Mouse (Mus musculus) kidney, embryonic 16.5 days (tissue): Measurements from ENCODE around the gene Kdsr. TPM values are rescaled to one million over a fixed set of nuclear protein-coding genes. Genes with fewer than 3 reads are reported as not detected.

Experiments used
- ATAC-seq: fragments of 200-750 bp; cut with Nextera tagmentation; 2 replicates; pipeline ENCODE4 v1.8.0; 2017; ENCODE audit warnings: moderate TSS enrichment; ENCODE audit not compliant: low FRiP score, low TSS enrichment
- H3K27ac ChIP-seq: fragments of 300-500 bp; sonication (generic); 2 replicates; pipeline ENCODE4 v1.5.1; 2014; ENCODE audit warnings: low read length
- H3K27me3 ChIP-seq: fragments of 300-500 bp; sonication (generic); 2 replicates; pipeline ENCODE4 v1.6.1; 2014; ENCODE audit warnings: low read length, control low read depth, mixed read lengths; ENCODE audit not compliant: insufficient read depth
- H3K36me3 ChIP-seq: fragments of 300-500 bp; sonication (generic); 2 replicates; pipeline ENCODE4 v1.6.1; 2014; ENCODE audit warnings: low read length, control low read depth, mixed read lengths; ENCODE audit not compliant: insufficient read depth
- H3K4me1 ChIP-seq: fragments of 300-500 bp; sonication (generic); 2 replicates; pipeline ENCODE4 v1.6.1; 2014; ENCODE audit warnings: low read length, control low read depth, mixed read lengths; ENCODE audit not compliant: insufficient read depth
- H3K4me2 ChIP-seq: fragments of 300-500 bp; sonication (generic); replicated peaks from 2 replicates; pipeline ENCODE4 v1.6.1; 2014; ENCODE audit warnings: low read depth, low read length
- H3K4me3 ChIP-seq: fragments of 300-500 bp; sonication (generic); 2 replicates; pipeline ENCODE4 v1.5.1; 2014; ENCODE audit warnings: mild to moderate bottlenecking, low read length
- H3K9ac ChIP-seq: fragments of 300-500 bp; sonication (generic); replicated peaks from 2 replicates; pipeline ENCODE4 v1.6.1; 2014; ENCODE audit warnings: low read length
- H3K9me3 ChIP-seq: fragments of 300-500 bp; sonication (generic); 2 replicates; pipeline ENCODE4 v1.6.1; 2016; ENCODE audit warnings: low read length, control low read depth
- WGBS: fragments of 180-500 bp; shearing (Covaris S2); extraction: QIAGEN DNeasy Blood & Tissue Kit; methylation state at CpG from one replicate; pipeline ENCODE4 v1.1.7; 2014; 5-methylcytosine and 5-hydroxymethylcytosine counted together
- polyA plus RNA-seq: library from polyadenylated mRNA; unstranded; fragments of >200 nt; fragmentation: Nextera tagmentation; extraction: Ambion mirVana; gene quantifications from 2 replicates; pipeline ENCODE4 v1.2.1, GENCODE M21; 2015

Kdsr gene
- polyA plus RNA-seq, 1 experiment from 2014 or later: 14.7 TPM

DNA sequence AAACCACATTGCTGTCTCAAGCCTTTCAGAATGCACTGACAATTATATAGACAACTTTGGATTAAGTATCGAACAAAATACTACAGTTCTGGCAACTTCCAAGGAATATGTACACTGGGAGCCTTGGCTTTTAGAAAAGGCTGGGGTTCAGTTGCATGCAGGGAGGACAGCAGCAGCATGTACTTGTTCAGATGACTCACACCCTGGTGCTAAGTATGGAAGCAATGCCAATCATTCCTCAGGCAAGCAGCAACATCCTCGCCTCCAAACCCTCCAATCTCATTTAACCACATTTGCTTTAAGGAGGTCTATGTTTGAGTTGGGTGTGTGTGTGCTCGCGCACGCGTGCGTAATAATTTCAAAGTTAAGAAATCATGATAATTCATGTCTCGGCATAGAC lies 6.2 kb upstream of the Kdsr start:
- Histone ChIP-seq H3K27me3 (no peaks in the 10 kb centered on the region), H3K36me3 (peaks cover 37% of the 10 kb centered on the region), H3K27ac (no peak overlapping the region), H3K9me3 (no peaks in the 10 kb centered on the region), H3K9ac (no peak overlapping the region), H3K4me3 (no peak overlapping the region), H3K4me2 (no peak overlapping the region), H3K4me1 (0 out of 2 replicates have a peak, but pooled peaks cover 3% of the 10 kb centered on the region)
- ATAC-seq: no peak
- 96% methylated on average over 8 of the region's 8 CpGs for WGBS

DNA sequence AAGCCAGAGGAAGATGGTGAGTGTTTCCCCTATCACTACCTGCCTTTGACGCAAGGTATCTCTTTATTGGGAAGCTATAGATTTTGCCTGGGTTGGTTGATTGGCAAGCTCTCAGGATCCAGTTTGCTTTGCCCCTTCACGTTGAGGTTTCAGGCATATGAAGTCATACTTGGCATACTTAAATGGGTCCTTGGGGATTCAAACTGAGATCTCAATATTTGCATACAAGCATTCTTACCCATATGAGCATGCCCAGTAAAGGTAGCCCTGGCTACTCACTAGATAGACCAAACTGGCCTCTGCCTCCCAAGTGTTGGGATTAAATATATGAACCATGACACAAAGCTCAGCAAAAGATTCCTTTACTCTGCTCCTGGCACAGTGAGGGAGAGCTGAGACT lies 5.3 kb upstream of the Kdsr start:
- no peak for ATAC-seq
- WGBS: 89% methylated on average over 2 of the region's 2 CpGs
- no peaks in the 10 kb centered on the region for H3K9me3 ChIP-seq
- no peaks in the 10 kb centered on the region for H3K27me3 ChIP-seq
- H3K36me3 ChIP-seq: peaks cover 29% of the 10 kb centered on the region
- H3K4me1 ChIP-seq: 0 out of 2 replicates have a peak, but pooled peaks cover 3% of the 10 kb centered on the region
- H3K4me3 ChIP-seq: no peak overlapping the region
- no peak overlapping the region for H3K4me2 ChIP-seq
- no peak overlapping the region for H3K9ac ChIP-seq
- H3K27ac ChIP-seq: no peak overlapping the region

DNA sequence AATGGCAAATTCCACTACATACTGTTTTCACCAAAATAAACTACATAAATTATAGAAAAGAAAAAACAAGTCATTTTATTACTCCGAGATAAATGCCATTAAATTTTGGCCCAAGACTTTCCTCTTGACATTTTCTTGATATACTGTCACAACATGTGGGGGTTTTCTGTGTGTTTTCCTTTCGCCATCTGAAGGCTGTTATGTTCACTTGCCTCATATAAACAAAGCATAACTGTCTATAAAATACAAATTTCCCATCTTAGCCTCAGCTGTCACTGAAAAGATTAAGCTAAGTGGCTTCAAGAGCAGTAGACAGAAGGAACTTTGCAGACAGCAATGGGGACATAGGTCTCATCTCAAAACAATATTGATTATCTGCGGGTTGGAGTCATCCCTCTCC lies 4.8 kb upstream of the Kdsr start:
- Histone ChIP-seq H3K4me1 (0 out of 2 replicates have a peak, but pooled peaks cover 3% of the 10 kb centered on the region), H3K9me3 (no peaks in the 10 kb centered on the region), H3K27ac (no peak overlapping the region), H3K36me3 (peaks cover 28% of the 10 kb centered on the region), H3K4me2 (no peak overlapping the region), H3K9ac (no peak overlapping the region), H3K27me3 (no peaks in the 10 kb centered on the region), H3K4me3 (no peak overlapping the region)
- no peak for ATAC-seq
- WGBS: 68% methylated on average over 3 of the region's 3 CpGs

DNA sequence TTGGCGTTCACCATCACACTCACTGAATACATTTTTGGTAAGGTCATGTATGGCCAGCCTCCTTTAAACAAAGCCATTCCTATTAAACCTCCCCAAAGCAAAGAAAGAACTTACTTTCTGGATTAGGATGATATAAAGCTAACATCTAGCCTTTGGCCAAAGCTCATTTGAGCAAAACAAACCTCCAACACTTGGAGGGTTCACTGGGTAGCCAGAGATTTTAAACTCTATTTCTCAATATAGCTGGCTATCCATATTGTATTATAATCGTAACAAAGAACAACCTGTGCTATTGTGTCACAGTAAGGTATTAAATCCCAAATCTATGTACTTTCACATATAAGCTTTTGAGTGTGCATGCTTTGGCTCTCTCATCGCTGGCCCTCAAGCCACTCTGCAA lies 1.2 kb upstream of the Kdsr start:
- ATAC-seq: no peak
- WGBS: 84% methylated on average over 3 of the region's 3 CpGs
- Histone ChIP-seq H3K36me3 (peaks cover 1% of the 10 kb centered on the region; the same call in 1 of the 2 replicates), H3K9ac (no peak overlapping the region), H3K27me3 (no peaks in the 10 kb centered on the region), H3K27ac (no peak overlapping the region), H3K9me3 (no peaks in the 10 kb centered on the region), H3K4me1 (peaks cover 16% of the 10 kb centered on the region), H3K4me3 (no peak overlapping the region), H3K4me2 (0 out of 2 replicates have a peak overlapping the region, but pooled peaks have one; percentile 99)

DNA sequence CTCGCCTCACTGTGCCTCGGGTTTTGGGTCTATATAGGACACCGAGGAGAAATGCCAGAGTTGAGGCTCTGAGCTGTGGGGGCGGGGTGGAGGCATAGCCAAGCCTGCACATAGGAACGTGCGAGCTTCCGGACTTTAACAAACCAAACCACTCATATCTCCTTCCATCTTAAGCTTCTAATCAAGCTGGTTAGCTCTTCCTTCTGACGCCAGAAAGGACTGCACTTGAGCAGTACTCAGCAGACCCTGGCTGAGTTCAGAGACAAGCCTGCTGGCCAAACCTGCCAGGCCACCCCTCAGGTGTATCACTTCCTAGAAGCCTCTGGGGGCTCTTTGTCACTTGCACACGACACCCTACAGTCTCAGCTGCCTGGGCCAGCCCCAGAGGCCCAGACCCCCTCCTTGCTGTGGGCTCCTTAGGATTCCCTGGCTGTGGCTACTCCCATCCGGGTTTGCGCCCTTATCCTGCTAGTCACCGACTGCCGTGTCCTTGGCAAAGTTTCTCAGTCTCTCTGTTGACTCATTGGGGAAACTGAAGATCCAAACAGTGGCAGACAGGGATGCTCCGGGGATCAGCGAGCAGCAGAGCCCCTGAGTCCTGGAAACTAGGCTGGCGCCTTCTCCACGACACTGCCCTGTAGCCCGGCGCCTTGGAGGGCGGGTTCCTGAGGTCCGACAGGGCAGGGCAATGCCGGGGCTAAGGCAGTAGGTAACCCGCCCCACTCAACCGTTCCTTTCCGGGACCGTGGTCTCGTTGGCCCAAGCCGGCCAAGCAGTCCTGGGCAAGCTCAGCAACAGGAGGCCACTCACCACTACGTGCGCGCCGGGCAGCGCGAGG lies 574 bp downstream of the Kdsr start:
- peak; percentile 79 for ATAC-seq

DNA sequence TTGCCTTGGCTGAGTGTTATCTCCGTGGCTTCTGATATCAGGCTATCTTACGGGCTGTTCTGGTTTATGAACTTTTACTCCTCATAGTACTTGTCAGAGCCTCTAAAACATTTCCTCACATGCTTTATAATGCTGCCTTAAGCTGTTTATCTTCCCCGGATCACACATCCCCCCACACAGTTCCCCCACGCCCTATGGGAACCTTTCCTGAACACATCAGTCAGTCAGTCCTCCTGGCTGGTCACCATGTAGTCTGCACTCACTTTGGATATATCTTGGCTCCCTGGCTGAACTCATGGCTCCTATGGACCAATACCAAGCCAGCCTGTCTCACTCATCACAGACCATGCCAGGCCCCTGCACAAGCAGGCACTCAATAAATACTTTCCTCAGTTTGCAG lies 2.9 kb downstream of the Kdsr start:
- 57% methylated on average over 4 of the region's 4 CpGs for WGBS
- no peak overlapping the region for H3K4me3 ChIP-seq
- no peaks in the 10 kb centered on the region for H3K9me3 ChIP-seq
- H3K4me2 ChIP-seq: no peak overlapping the region
- H3K27me3 ChIP-seq: no peaks in the 10 kb centered on the region
- ATAC-seq: no peak
- H3K36me3 ChIP-seq: peaks cover 6% of the 10 kb centered on the region; the same call in 1 of the 2 replicates
- peaks cover 13% of the 10 kb centered on the region for H3K4me1 ChIP-seq
- H3K9ac ChIP-seq: no peak overlapping the region
- H3K27ac ChIP-seq: no peak overlapping the region

More for the DNA sequence above, 574 bp downstream of the Kdsr start:
- peak overlapping the region; percentile 76 for H3K4me3 ChIP-seq
- no peaks in the 10 kb centered on the region for H3K27me3 ChIP-seq
- peaks cover 13% of the 10 kb centered on the region for H3K4me1 ChIP-seq
- 1% methylated on average over 34 of the region's 34 CpGs for WGBS
- peak overlapping the region; percentile 83 for H3K9ac ChIP-seq
- peak overlapping the region; percentile 95 for H3K27ac ChIP-seq
- H3K9me3 ChIP-seq: no peaks in the 10 kb centered on the region
- peak overlapping the region; percentile 99 for H3K4me2 ChIP-seq
- peaks cover 6% of the 10 kb centered on the region; the same call in 1 of the 2 replicates for H3K36me3 ChIP-seq

DNA sequence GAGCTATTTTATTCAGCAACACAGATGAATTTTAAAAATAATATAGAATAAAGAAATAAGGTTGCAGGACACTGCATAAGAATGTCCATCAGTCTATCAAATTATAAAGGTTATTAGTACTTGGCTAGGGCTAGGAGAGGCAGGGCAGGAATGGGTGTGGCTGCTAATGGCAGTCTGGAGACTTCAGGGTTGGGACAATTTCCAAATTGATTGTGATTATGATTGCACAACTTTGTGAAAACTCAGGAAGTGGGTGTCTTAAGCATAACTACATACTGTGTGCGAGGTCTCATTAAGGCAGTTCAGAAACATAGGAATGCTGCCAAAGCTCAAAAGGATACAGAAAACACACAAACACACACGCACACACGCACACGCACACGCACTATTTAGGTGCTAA lies 7.5 kb downstream of the Kdsr start:
- Histone ChIP-seq H3K4me1 (no peaks in the 10 kb centered on the region; the same call in 1 of the 2 replicates), H3K27ac (no peak overlapping the region), H3K9ac (no peak overlapping the region), H3K27me3 (no peaks in the 10 kb centered on the region), H3K9me3 (no peaks in the 10 kb centered on the region), H3K4me3 (no peak overlapping the region), H3K36me3 (peaks cover 9% of the 10 kb centered on the region), H3K4me2 (no peak overlapping the region)
- 91% methylated on average over 5 of the region's 5 CpGs for WGBS
- ATAC-seq: no peak

DNA sequence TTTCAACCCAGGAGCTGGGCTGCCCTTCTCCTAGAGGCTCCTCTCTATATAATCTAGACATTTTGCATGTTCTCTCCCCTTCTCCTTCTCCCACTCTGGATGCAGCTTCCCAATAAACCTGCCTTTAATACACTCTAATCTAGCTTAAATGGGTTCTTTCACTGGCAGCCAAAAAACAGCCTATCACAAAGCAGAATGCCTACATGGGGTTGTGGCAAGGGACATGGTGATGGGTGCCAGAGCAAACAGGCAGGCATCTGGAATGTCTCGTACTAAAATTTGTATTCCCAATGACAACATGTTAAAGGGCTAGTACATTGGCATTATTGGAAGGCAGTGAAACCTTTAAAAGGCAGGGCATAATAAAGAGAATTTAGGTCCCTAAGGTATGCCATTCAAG lies 8.9 kb downstream of the Kdsr start:
- no peak overlapping the region for H3K4me3 ChIP-seq
- H3K27ac ChIP-seq: no peak overlapping the region
- WGBS: 82% methylated on average over 1 of the region's 1 CpGs
- H3K9me3 ChIP-seq: no peaks in the 10 kb centered on the region
- no peaks in the 10 kb centered on the region for H3K27me3 ChIP-seq
- no peak overlapping the region for H3K9ac ChIP-seq
- no peak overlapping the region for H3K4me2 ChIP-seq
- peaks cover 20% of the 10 kb centered on the region for H3K36me3 ChIP-seq
- no peaks in the 10 kb centered on the region for H3K4me1 ChIP-seq
- ATAC-seq: no peak

DNA sequence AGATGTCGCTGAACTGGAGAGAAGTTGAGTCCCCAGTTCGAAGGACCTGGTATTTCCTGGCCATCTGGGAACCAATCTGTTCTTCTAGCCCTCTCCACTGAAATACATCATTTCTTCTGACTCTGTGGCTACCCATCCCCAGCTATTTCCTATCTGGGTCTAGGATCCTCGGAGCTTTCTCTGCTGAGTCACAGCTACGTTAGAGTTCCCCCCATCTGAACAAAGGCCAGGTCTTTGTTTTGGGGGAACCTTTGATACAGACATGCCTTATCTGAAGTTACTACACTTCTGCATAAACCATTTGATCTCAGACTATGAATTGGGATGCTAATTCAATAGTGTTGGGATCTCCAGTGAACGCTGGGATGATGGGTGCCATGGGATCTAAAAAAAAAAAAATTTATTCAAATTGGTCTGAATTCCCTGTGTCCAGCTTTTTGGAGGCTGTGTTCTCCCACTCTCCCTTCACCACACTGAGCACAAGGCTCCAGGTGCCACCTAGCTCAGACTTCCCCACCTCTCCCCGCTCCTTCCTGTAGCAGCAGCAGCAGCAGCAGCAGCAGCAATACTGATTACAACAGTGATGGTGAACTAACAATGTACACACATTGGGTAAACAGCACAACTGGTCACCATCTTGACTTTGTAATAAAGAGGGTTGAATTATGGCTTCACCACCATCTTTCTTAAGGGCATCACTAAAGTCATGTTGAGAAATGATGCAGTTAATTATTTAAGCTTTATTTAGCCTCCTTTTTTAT lies 10.8 kb downstream of the Kdsr start:
- Histone ChIP-seq H3K36me3 (peaks cover 14% of the 10 kb centered on the region), H3K27me3 (no peaks in the 10 kb centered on the region), H3K27ac (no peak overlapping the region), H3K4me1 (no peaks in the 10 kb centered on the region), H3K9ac (no peak overlapping the region), H3K4me2 (no peak overlapping the region), H3K9me3 (no peaks in the 10 kb centered on the region), H3K4me3 (no peak overlapping the region)
- WGBS: 89% methylated on average over 6 of the region's 6 CpGs
- no peak for ATAC-seq

DNA sequence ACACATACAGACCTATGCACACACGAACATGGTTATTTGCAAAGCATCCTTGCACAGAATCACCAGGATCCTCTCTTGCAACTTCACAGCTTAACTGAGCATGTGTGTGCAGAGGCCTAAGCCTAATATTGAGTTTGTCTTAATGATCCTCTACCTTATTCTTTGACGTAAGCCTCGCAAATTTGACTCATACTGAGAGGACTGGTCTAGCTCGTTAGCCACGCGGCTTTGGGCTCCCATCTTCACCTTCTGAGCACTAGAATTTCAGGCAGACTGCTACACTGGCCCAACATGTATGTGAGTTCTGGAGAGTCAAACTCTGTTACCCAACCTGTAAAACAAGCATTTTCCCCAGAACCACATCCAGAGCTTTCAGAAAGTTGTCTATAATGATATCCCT lies 16.5 kb downstream of the Kdsr start:
- no peaks in the 10 kb centered on the region for H3K4me1 ChIP-seq
- no peak for ATAC-seq
- H3K9ac ChIP-seq: no peak overlapping the region
- H3K4me2 ChIP-seq: no peak overlapping the region
- H3K4me3 ChIP-seq: no peak overlapping the region
- H3K27me3 ChIP-seq: no peaks in the 10 kb centered on the region
- no peak overlapping the region for H3K27ac ChIP-seq
- 92% methylated on average over 6 of the region's 6 CpGs for WGBS
- peaks cover 20% of the 10 kb centered on the region for H3K36me3 ChIP-seq
- no peaks in the 10 kb centered on the region for H3K9me3 ChIP-seq
